ENCODE assay signal across 10 mouse cellular contexts in the genomic region with DNA sequence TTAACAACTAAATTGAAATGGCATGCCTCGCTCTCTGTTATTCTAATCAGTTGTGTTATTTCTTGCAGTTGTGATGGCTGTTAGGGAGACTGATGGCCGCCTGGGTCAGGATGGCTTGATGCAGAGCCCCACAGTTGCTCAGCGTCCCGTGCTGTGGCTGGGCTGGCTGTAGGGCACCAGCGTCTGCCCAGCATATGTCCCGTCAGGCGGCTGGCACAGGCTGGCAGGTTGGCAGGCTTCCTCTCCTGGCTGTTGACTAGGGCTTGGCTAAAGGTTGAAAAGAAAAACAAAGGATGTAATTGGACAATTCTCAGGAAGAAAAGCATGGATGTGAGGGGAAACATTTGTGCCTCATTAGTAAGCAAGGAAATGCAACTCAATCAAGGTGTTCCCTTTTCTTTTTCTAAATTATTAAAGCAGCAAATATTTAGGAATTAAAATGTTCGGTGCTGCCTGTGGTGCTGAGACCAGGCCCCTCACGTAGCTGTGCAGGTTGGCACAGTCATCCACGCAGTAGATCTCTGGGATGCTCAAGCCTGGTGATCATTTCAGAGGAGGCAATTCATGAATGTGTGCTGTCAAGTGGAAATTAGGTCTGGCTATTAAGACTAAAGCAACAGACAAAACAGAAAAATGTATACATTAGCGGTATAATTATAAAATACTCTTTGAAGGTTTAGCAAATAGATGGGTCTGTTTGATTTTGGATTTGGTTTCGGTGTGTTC. TPM values are rescaled to one million over a fixed set of nuclear protein-coding genes. Genes with fewer than 3 reads are reported as not detected.
A peak's percentile ranks its signal among the peaks of the same experiment; 100 is the strongest.
DNase-seq lines count a peak whose midpoint lies in the region; ATAC-seq and TF ChIP-seq lines count a peak whose summit lies in the region.
"Had no signal": no experiment of that assay in that cellular context is flagged by ENCODE, and none has a peak within 500 bp of the region (broad histone marks: within the 10 kb centered on the region; RNA-seq: fewer than 3 reads in every experiment).

No protein-coding gene starts in this region.

- WGBS in intestine, embryonic 16.5 days: 88% methylated on average over 12 of the region's 12 CpGs

- H3K9me3 ChIP-seq in intestine, embryonic 16.5 days (ENCODE audit: control insufficient read depth, low read length): no peaks in the 10 kb centered on the region

- H3K9ac ChIP-seq in intestine, embryonic 16.5 days (ENCODE audit: low read depth, low read length): no peak overlapping the region
- H3K9ac ChIP-seq: liver, postnatal 0 days had no signal

- intact Hi-C loops in left cerebral cortex, postnatal 4 days (cut with DNase I): loop anchor here (10.0 kb wide), 1 partner anchor 296 kb away; the partner anchor contains the start of gene Gata2
- intact Hi-C loops in left cerebral cortex, postnatal 36 days (cut with DNase I): no loop called here

- peaks cover 13% of the 10 kb centered on the region for H3K36me3 ChIP-seq in intestine, embryonic 16.5 days (ENCODE audit: control insufficient read depth, insufficient read depth, low read length)

- no peak overlapping the region for H3K4me3 ChIP-seq in layer of hippocampus, adult 2 months
- H3K4me3 ChIP-seq in intestine, embryonic 16.5 days (ENCODE audit: low read length): no peak overlapping the region

- H3K27ac ChIP-seq in layer of hippocampus, adult 2 months: peak overlapping the region; percentile 37; the same call in 1 of the 2 replicates
- no peak overlapping the region for H3K27ac ChIP-seq in intestine, embryonic 16.5 days (ENCODE audit: low read length)

- H3K4me2 ChIP-seq in intestine, embryonic 16.5 days (ENCODE audit: low read depth, low read length): no peak overlapping the region

- H3K4me1 ChIP-seq in intestine, embryonic 16.5 days (ENCODE audit: control insufficient read depth, insufficient read depth, low read length): no peaks in the 10 kb centered on the region

- H3K27me3 ChIP-seq in intestine, embryonic 16.5 days (replicated peaks; ENCODE audit: control insufficient read depth, insufficient read depth, low read length): no peaks in the 10 kb centered on the region

- no peak for ATAC-seq in intestine, embryonic 16.5 days
- ATAC-seq: liver, postnatal 0 days had no signal

- no peak for TF ChIP-seq CTCF in layer of hippocampus, adult 2 months (conservative IDR thresholded peaks at IDR 0.05)

- peak; percentile 55 for DNase-seq in adrenal gland, postnatal 14 days
- DNase-seq in adrenal gland, postnatal 36 days: no peak
- peak; percentile 94 for DNase-seq in left cerebral cortex, postnatal 4 days
- no peak for DNase-seq in left cerebral cortex, postnatal 36 days (ENCODE audit: low spot score in 2 of 2)
- DNase-seq in cerebellum, postnatal 14 days: peak; percentile 98
- DNase-seq in layer of hippocampus, adult 2 months (ENCODE audit: low spot score in 2 of 2): peak; percentile 53 to 60
- no peak for DNase-seq in ovary, postnatal 36 days (ENCODE audit: low spot score)
- DNase-seq: liver, postnatal 0 days; midbrain, embryonic 14.5 days had no signal

RNA-seq across cellular contexts. Expression of gene Ruvbl1, which starts 25.6 kb away (rescaled TPM):
- total RNA-seq in adrenal gland, postnatal 14 days (2021): 34.6 and 35.3 TPM in 2 replicates
- total RNA-seq in adrenal gland, postnatal 36 days (2021): 10 to 100 TPM; 32.4 to 35.2 TPM
- total RNA-seq in left cerebral cortex, postnatal 4 days (2021): 10 to 100 TPM; 41.2 to 46.3 TPM
- 10 to 100 TPM; 38.2 to 41.4 TPM for total RNA-seq in left cerebral cortex, postnatal 36 days (2021)
- total RNA-seq in layer of hippocampus, adult 2 months (2021): 10 to 100 TPM; 40.3 to 41.1 TPM
- polyA plus RNA-seq in intestine, embryonic 16.5 days (2015; fragmentation: Nextera tagmentation; extraction: Ambion mirVana): 112 and 125 TPM in 2 replicates

RNA-seq across cellular contexts. Expression of gene Sec61a1, which starts 27.9 kb away (rescaled TPM):
- total RNA-seq in adrenal gland, postnatal 14 days (2021): 157 and 179 TPM in 2 replicates
- total RNA-seq in adrenal gland, postnatal 36 days (2021): 100 to 1,000 TPM; 214 to 229 TPM
- 100 to 1,000 TPM; 130 to 133 TPM for total RNA-seq in left cerebral cortex, postnatal 4 days (2021)
- total RNA-seq in left cerebral cortex, postnatal 36 days (2021): 10 to 100 TPM; 75.3 to 78.8 TPM
- 10 to 100 TPM; 80.9 to 94.0 TPM for total RNA-seq in layer of hippocampus, adult 2 months (2021)
- 277 and 297 TPM in 2 replicates for polyA plus RNA-seq in intestine, embryonic 16.5 days (2015; fragmentation: Nextera tagmentation; extraction: Ambion mirVana)

RNA-seq across cellular contexts. Expression of gene Eefsec, which starts 44.5 kb away (rescaled TPM):
- total RNA-seq in adrenal gland, postnatal 14 days (2021): 15.0 and 19.3 TPM in 2 replicates
- total RNA-seq in adrenal gland, postnatal 36 days (2021): 10 to 100 TPM; 13.1 to 19.4 TPM
- total RNA-seq in left cerebral cortex, postnatal 4 days (2021): 10 to 100 TPM; 23.3 to 24.0 TPM
- total RNA-seq in left cerebral cortex, postnatal 36 days (2021): 10 to 100 TPM; 20.8 to 22.2 TPM
- 10 to 100 TPM; 27.5 to 29.4 TPM for total RNA-seq in layer of hippocampus, adult 2 months (2021)
- 34.4 and 40.8 TPM in 2 replicates for polyA plus RNA-seq in intestine, embryonic 16.5 days (2015; fragmentation: Nextera tagmentation; extraction: Ambion mirVana)

Comparison
In these comparisons a context has a peak if more than half of its experiments do, and no peak if none do; other contexts are left out.
1. DNase-seq: peak in adrenal gland, postnatal 14 days (single experiment), left cerebral cortex, postnatal 4 days (single experiment), cerebellum, postnatal 14 days (2 of 2) and layer of hippocampus, adult 2 months (2 of 2); none in adrenal gland, postnatal 36 days (0 of 2), left cerebral cortex, postnatal 36 days (0 of 2) and ovary, postnatal 36 days (single experiment).